Mouse (Mus musculus) stomach, embryonic 16.5 days (tissue): ENCODE measurements around the gene Olfml2a. TPM values are rescaled to one million over a fixed set of nuclear protein-coding genes. Genes with fewer than 3 reads are reported as not detected.
A peak's percentile ranks its signal among the peaks of the same experiment; 100 is the strongest.

Experiments
- ATAC-seq: fragments of 200-750 bp; cut with Nextera tagmentation; 2 replicates; pipeline ENCODE4 v1.8.0; 2017; ENCODE audit warnings: moderate number of reproducible peaks, moderate TSS enrichment; ENCODE audit not compliant: insufficient read depth, low FRiP score
- H3K27ac ChIP-seq: fragments of 300-500 bp; sonication (generic); 2 replicates; pipeline ENCODE4 v1.5.1; 2014; ENCODE audit warnings: low read length
- H3K27me3 ChIP-seq: fragments of 300-500 bp; sonication (generic); 2 replicates; pipeline ENCODE4 v1.6.1; 2014; ENCODE audit warnings: low read length, control low read depth, mixed read lengths; ENCODE audit not compliant: control insufficient read depth, insufficient read depth
- H3K36me3 ChIP-seq: fragments of 300-500 bp; sonication (generic); 2 replicates; pipeline ENCODE4 v1.6.1; 2014; ENCODE audit warnings: low read length; ENCODE audit not compliant: control insufficient read depth, insufficient read depth
- H3K4me1 ChIP-seq: fragments of 300-500 bp; sonication (generic); 2 replicates; pipeline ENCODE4 v1.6.1; 2014; ENCODE audit warnings: low read length, control low read depth, mixed read lengths; ENCODE audit not compliant: control insufficient read depth, insufficient read depth
- H3K4me2 ChIP-seq: fragments of 300-500 bp; sonication (generic); 2 replicates; pipeline ENCODE4 v1.6.1; 2014; ENCODE audit warnings: low read depth, low read length, mixed read lengths
- H3K4me3 ChIP-seq: fragments of 300-500 bp; sonication (generic); replicated peaks from 2 replicates; pipeline ENCODE4 v1.5.1; 2014; ENCODE audit warnings: mild to moderate bottlenecking, low read length
- H3K9ac ChIP-seq: fragments of 300-500 bp; sonication (generic); 2 replicates; pipeline ENCODE4 v1.6.1; 2014; ENCODE audit warnings: low read length
- H3K9me3 ChIP-seq: fragments of 300-500 bp; sonication (generic); replicated peaks from 2 replicates; pipeline ENCODE4 v1.6.1; 2016; ENCODE audit warnings: low read length, control low read depth; ENCODE audit not compliant: control insufficient read depth
- WGBS: fragments of 180-500 bp; shearing (Covaris S2); extraction: QIAGEN DNeasy Blood & Tissue Kit; methylation state at CpG from one replicate; pipeline ENCODE4 v1.1.7; 2014; 5-methylcytosine and 5-hydroxymethylcytosine counted together
- polyA plus RNA-seq: library from polyadenylated mRNA; unstranded; fragments of >200 nt; fragmentation: Nextera tagmentation; extraction: Ambion mirVana; gene quantifications from 2 replicates; pipeline ENCODE4 v1.2.1, GENCODE M21; 2015

Gene Olfml2a
- polyA plus RNA-seq, 1 experiment from 2014 or later, result 4.5 TPM

GRCm38 (mm10) chr2:38923471-38923870, 8.3 kb upstream of the Olfml2a start:
- no peak for ATAC-seq
- Histone ChIP-seq H3K27ac (no peak overlapping the region), H3K4me3 (no peak overlapping the region), H3K9ac (no peak overlapping the region), H3K27me3 (no peaks in the 10 kb centered on the region), H3K36me3 (no peaks in the 10 kb centered on the region), H3K9me3 (no peaks in the 10 kb centered on the region), H3K4me2 (no peak overlapping the region), H3K4me1 (0 out of 2 replicates have a peak, but pooled peaks cover 2% of the 10 kb centered on the region)
- 50% methylated on average over 3 of the region's 3 CpGs for WGBS

- no peaks in the 10 kb centered on the region for H3K36me3 ChIP-seq
- H3K4me1 ChIP-seq, result 0 out of 2 replicates have a peak, but pooled peaks cover 2% of the 10 kb centered on the region
- H3K9ac ChIP-seq, result no peak overlapping the region
- H3K4me2 ChIP-seq, result no peak overlapping the region
- 59% methylated on average over 2 of the region's 2 CpGs for WGBS
- no peak for ATAC-seq
- no peaks in the 10 kb centered on the region for H3K9me3 ChIP-seq
- H3K27me3 ChIP-seq, result no peaks in the 10 kb centered on the region
- H3K27ac ChIP-seq, result no peak overlapping the region
- H3K4me3 ChIP-seq, result no peak overlapping the region
Measured at GRCm38 (mm10) chr2:38923911-38924310, 7.9 kb upstream of the Olfml2a start.

GRCm38 (mm10) chr2:38924571-38924970, 7.2 kb upstream of the Olfml2a start:
- Histone ChIP-seq H3K4me2 (peak overlapping the region; percentile 91), H3K27ac (no peak overlapping the region), H3K27me3 (no peaks in the 10 kb centered on the region), H3K9me3 (no peaks in the 10 kb centered on the region), H3K9ac (peak overlapping the region; percentile 78; the same call in 1 of the 2 replicates), H3K36me3 (no peaks in the 10 kb centered on the region), H3K4me3 (peak overlapping the region; percentile 86), H3K4me1 (0 out of 2 replicates have a peak, but pooled peaks cover 2% of the 10 kb centered on the region)
- 21% methylated on average over 10 of the region's 10 CpGs for WGBS
- no peak for ATAC-seq

- Histone ChIP-seq H3K27me3 (no peaks in the 10 kb centered on the region), H3K36me3 (no peaks in the 10 kb centered on the region), H3K4me2 (peak overlapping the region; percentile 91), H3K4me1 (0 out of 2 replicates have a peak, but pooled peaks cover 2% of the 10 kb centered on the region), H3K9ac (peak overlapping the region; percentile 78), H3K4me3 (peak overlapping the region; percentile 86), H3K27ac (peak overlapping the region; percentile 75), H3K9me3 (no peaks in the 10 kb centered on the region)
- peak; percentile 34 for ATAC-seq
- under 1% methylated on average over 51 of the region's 51 CpGs for WGBS
Measured at GRCm38 (mm10) chr2:38925171-38926080, 6.4 kb upstream of the Olfml2a start.

DNA sequence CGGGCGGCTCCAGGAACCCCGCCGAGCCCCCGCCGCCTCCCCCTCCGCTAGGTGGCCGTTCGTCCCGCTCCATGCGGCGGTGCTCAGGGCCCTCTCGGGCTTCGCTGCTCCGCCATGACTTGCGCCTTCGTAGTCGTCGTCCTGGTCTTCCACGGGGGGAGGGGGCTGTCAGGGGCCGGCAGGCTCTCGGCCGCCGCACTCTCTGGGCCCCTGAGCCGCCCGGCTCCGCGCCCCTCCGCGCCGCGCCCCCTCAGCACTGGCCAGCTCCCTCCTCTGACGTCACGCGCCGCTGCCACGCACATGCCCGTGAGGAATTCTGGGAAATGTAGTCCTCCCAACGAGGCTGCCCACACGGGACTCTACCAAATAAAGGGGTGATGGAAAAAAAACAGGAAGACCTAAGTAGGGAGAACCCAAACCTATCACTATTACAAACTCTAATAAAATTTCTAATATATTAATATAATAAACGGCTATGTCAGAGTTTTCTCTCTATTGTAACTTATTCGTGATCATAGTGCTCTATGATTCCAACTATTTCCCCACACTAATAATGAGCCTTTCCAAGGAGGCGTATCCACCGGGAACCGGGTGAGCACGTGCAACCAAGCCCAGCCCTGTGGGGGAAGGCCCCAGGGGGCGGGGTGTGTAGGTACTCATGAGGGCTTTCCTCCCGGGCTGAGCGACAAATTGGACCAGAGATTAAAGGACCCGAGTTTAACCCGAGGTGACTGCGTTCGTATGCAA, 5.5 kb upstream of the Olfml2a start:
- no peaks in the 10 kb centered on the region for H3K27me3 ChIP-seq
- under 1% methylated on average over 50 of the region's 53 CpGs for WGBS
- H3K9ac ChIP-seq, result peak overlapping the region; percentile 78
- no peaks in the 10 kb centered on the region for H3K9me3 ChIP-seq
- H3K4me1 ChIP-seq, result peaks cover 3% of the 10 kb centered on the region
- peak overlapping the region; percentile 75 for H3K27ac ChIP-seq
- peak overlapping the region; percentile 86 for H3K4me3 ChIP-seq
- H3K4me2 ChIP-seq, result peak overlapping the region; percentile 91
- ATAC-seq, result peak; percentile 95
- no peaks in the 10 kb centered on the region for H3K36me3 ChIP-seq

DNA sequence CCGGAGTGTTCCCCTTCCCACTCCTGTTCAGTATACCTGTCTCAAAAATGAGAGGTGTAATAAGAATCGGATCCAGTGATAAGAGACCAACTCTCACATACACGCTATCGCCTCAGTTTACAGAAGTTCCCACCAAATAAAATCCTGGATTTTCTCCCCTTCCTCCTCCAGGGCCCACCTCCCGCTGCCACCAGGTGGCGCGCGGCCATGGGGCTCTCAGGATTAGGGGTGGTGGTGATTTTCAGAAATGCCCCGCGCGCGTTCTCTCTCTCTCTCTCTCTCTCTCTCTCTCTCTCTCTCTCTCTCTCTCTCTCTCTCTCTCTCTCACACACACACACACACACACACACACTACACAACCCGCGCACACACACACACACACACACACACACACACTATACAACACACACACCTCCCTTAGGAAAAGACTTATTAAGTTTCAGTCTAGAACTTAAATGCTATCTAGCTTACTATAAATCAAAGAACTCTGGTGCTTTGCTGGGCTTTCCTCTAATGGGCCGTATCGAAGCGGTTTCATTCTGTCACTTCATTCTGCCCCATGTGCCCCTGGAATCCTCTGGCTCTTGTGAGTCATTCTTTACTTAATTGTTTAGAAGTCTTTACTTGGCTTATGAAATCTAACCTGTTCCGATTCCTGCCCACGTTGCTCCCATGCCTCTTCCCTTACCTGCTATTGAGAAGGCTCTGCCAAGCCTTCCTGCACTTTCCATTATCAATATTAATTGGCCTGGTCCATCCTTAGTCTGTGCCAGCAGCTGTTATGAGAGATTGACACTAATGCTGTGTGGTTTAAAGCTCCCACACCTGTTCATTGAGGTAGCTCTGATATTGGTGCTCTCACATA, 4.4 kb upstream of the Olfml2a start, which contains the start of gene Nr6a1:
Gene Nr6a1 (minus strand): TSS at position 574 of the 865 bp plus-strand sequence.
- Histone ChIP-seq H3K9me3 (no peaks in the 10 kb centered on the region), H3K9ac (peak within 1 kb of the TSS; percentile 6; the same call in 1 of the 2 replicates), H3K27ac (peak within 1 kb of the TSS; percentile 35; the same call in 1 of the 2 replicates), H3K4me2 (peak within 1 kb of the TSS; percentile 69), H3K4me3 (peak within 1 kb of the TSS; percentile 50), H3K4me1 (peaks cover 10% of the 10 kb centered on the region), H3K27me3 (no peaks in the 10 kb centered on the region), H3K36me3 (no peaks in the 10 kb centered on the region)
- WGBS, result 4% methylated on average over 18 of the region's 19 CpGs
- peak; percentile 38; the same call in 1 of the 2 replicates for ATAC-seq

DNA sequence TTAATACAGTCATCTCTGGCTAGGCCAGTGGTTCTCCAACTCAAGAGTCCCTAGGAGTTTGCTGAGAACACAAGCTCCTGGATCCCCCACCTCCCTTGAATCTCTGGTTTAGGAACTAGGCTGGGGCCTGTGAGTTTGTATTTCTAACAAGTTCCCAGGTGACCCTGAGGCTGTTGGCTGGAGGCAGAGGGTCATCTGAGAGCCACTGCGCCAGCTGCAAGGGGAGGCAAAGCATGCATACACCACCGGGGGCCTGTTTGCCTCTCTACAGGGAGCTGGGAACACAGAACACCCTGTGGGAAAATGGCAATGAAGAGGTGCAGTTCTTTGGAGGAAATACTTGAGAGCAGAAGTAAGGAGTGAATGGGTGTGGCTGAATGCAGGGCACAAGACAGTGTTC, 1.5 kb upstream of the Olfml2a start:
- Histone ChIP-seq H3K4me2 (no peak overlapping the region), H3K27ac (no peak overlapping the region), H3K27me3 (no peaks in the 10 kb centered on the region), H3K4me1 (peaks cover 22% of the 10 kb centered on the region), H3K4me3 (no peak overlapping the region), H3K36me3 (no peaks in the 10 kb centered on the region), H3K9ac (no peak overlapping the region), H3K9me3 (no peaks in the 10 kb centered on the region)
- WGBS, result 57% methylated on average over 2 of the region's 2 CpGs
- no peak for ATAC-seq

DNA sequence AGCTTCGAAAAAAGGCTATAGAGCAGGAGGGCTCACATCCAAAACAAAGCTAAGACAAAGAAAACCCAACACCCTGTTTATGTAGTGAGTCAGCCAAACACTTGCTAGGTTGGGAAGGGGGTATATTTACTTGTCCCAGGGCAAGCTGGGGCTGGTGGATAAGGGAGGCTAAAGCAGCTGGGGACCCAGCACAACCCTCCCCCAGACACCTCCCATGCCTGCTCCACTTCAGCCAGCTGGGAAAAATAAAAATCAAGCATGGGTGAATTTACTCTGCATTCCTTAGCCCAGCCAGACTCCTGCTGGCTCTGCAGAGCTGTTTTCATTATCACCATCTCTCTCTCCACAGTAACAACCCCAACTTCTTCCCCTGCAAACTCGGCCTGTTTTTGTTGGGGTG, 2.2 kb downstream of the Olfml2a start:
- Histone ChIP-seq H3K9me3 (no peaks in the 10 kb centered on the region), H3K4me3 (no peak overlapping the region), H3K4me2 (peak overlapping the region; percentile 27; the same call in 1 of the 2 replicates), H3K9ac (no peak overlapping the region), H3K27ac (peak overlapping the region; percentile 45; the same call in 1 of the 2 replicates), H3K36me3 (no peaks in the 10 kb centered on the region), H3K4me1 (peaks cover 21% of the 10 kb centered on the region), H3K27me3 (no peaks in the 10 kb centered on the region)
- peak; percentile 36; the same call in 1 of the 2 replicates for ATAC-seq
- WGBS, result 18% methylated on average over 2 of the region's 2 CpGs
